Comparison of ENCODE assay signal across 23 mouse cellular contexts in the genomic region with DNA sequence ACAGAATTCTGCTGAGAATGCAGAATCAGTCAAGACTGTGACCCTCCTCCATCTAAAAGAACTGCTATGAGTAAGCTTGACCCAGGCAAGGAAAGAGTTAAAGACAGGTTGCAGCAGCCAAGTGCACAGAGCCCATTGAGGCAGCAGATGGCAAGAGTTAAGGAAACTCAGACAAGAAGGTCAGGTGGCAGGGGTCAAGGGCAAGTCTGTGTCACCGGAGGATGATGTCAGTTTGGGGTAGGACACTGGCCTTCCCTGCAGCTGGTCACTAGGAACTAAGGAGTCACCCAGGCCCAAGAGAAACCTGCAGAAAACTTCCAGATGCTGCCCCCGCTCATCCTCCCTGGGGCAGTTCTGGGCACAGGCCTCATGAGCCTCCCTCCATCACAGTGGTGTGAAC. TPM values are rescaled to one million over a fixed set of nuclear protein-coding genes. Genes with fewer than 3 reads are reported as not detected.
DNase-seq lines count a peak whose midpoint lies in the region; TF ChIP-seq lines count a peak whose summit lies in the region.
"Had no signal": no experiment of that assay in that cellular context is flagged by ENCODE, and none has a peak within 500 bp of the region (broad histone marks: within the 10 kb centered on the region; RNA-seq: fewer than 3 reads in every experiment).

No protein-coding gene starts in this region.

- H3K79me2 ChIP-seq in CH12.LX (replicated peaks; ENCODE audit: control insufficient read depth, extremely low read depth, insufficient read depth, poor library complexity, severe bottlenecking), result peaks cover 4% of the 10 kb centered on the region; the same call in 1 of the 2 replicates

- WGBS in limb, embryonic 10.5 days, result 68% methylated on average over 2 of the region's 2 CpGs

- no peak for TF ChIP-seq POLR2A in CH12.LX (IDR thresholded peaks at IDR 0.05; ENCODE audit: low read depth, low read length)

- no peak for TF ChIP-seq EP300 in CH12.LX (IDR thresholded peaks at IDR 0.05; ENCODE audit: low read length)

- in situ Hi-C loops in CH12.LX (cut with MboI; ENCODE audit: low pct_ligation_motif_present, low pct_unique_long_range_greater_than_20kb, low sequenced_read_pairs), result no loop called here

- peak; percentile 58 for DNase-seq in adrenal gland, adult 2 months
- no peak for DNase-seq in adrenal gland, postnatal 25 days
- DNase-seq in 3134 (ENCODE audit: extremely low read depth, insufficient read length, low spot score), result peak; percentile 55
- no peak for DNase-seq in CH12.LX (ENCODE audit: extremely low read depth)
- no peak for DNase-seq in limb, embryonic 10.5 days (ENCODE audit: low spot score)
- no peak for DNase-seq in kidney, adult 9 months
- DNase-seq in frontal cortex, postnatal 36 days (ENCODE audit: low spot score in 2 of 2), result no peak
- DNase-seq: B cell, adult 2 months; cerebellum, adult 11 months; cerebellum, adult 18-20 months; cerebellum, adult 8-10 months; cerebellum, adult 9-11 months; cerebellum, postnatal 14 days; cerebellum, postnatal 36 days; embryo, embryonic 11 days; forebrain, postnatal 0 days had no signal

- no peaks in the 10 kb centered on the region for H3K27me3 ChIP-seq in CH12.LX (replicated peaks)
- no peaks in the 10 kb centered on the region for H3K27me3 ChIP-seq in limb, embryonic 10.5 days (ENCODE audit: low read depth, poor library complexity, severe bottlenecking)
- H3K27me3 ChIP-seq: embryonic facial prominence, embryonic 12.5 days; forebrain, embryonic 13.5 days; forebrain, embryonic 15.5 days had no signal

- H3K4me3 ChIP-seq in CH12.LX (replicated peaks in 1 of 3; ENCODE audit: low read depth in 2 of 3, low read length in 2 of 3, poor library complexity in 1 of 3), result peak overlapping the region; percentile 74 to 92 (median 85)
- no peak overlapping the region for H3K4me3 ChIP-seq in limb, embryonic 10.5 days
- H3K4me3 ChIP-seq: embryonic facial prominence, embryonic 12.5 days; forebrain, embryonic 13.5 days; forebrain, embryonic 15.5 days had no signal

- H3K9me3 ChIP-seq in CH12.LX (replicated peaks; ENCODE audit: low read length), result no peaks in the 10 kb centered on the region
- H3K9me3 ChIP-seq in limb, embryonic 10.5 days (replicated peaks), result no peaks in the 10 kb centered on the region
- H3K9me3 ChIP-seq: embryonic facial prominence, embryonic 12.5 days; forebrain, embryonic 13.5 days; forebrain, embryonic 15.5 days had no signal

- peak overlapping the region; percentile 31; the same call in 1 of the 2 replicates for H3K9ac ChIP-seq in CH12.LX (ENCODE audit: insufficient read depth, low read depth)
- H3K9ac ChIP-seq: embryonic facial prominence, embryonic 12.5 days; forebrain, embryonic 13.5 days; forebrain, embryonic 15.5 days; forebrain, postnatal 0 days had no signal

- 0 out of 2 replicates have a peak overlapping the region, but pooled peaks have one; percentile 69 for H3K4me2 ChIP-seq in CH12.LX (ENCODE audit: insufficient read depth, low read depth, poor library complexity, severe bottlenecking)
- H3K4me2 ChIP-seq: embryonic facial prominence, embryonic 12.5 days; forebrain, embryonic 13.5 days; forebrain, embryonic 15.5 days had no signal

- peaks cover 22 to 71% of the 10 kb centered on the region in 2 experiments for H3K36me3 ChIP-seq in CH12.LX (replicated peaks in 1 of 2; ENCODE audit: control insufficient read depth in 1 of 2, insufficient read depth in 1 of 2, low read length in 1 of 2)
- H3K36me3 ChIP-seq in limb, embryonic 10.5 days, result no peaks in the 10 kb centered on the region
- H3K36me3 ChIP-seq: embryonic facial prominence, embryonic 12.5 days; forebrain, embryonic 15.5 days had no signal

- H3K27ac ChIP-seq in CH12.LX (ENCODE audit: insufficient read depth, low read depth), result no peak overlapping the region
- 0 out of 2 replicates have a peak overlapping the region, but pooled peaks have one; percentile 7 for H3K27ac ChIP-seq in limb, embryonic 10.5 days
- H3K27ac ChIP-seq: embryonic facial prominence, embryonic 12.5 days; forebrain, embryonic 13.5 days; forebrain, embryonic 15.5 days had no signal

- H3K4me1 ChIP-seq in CH12.LX (ENCODE audit: control insufficient read depth in 1 of 2, insufficient read depth in 2 of 2), result peaks cover 21 to 32% of the 10 kb centered on the region in 2 experiments
- H3K4me1 ChIP-seq in limb, embryonic 10.5 days, result peaks cover 13% of the 10 kb centered on the region
- H3K4me1 ChIP-seq: embryonic facial prominence, embryonic 12.5 days; forebrain, embryonic 13.5 days; forebrain, embryonic 15.5 days had no signal

- TF ChIP-seq CTCF in CH12.LX (conservative IDR thresholded peaks at IDR 0.05 in 1 of 2, IDR thresholded peaks at IDR 0.05 in 1 of 2; ENCODE audit: low read depth in 2 of 2, low read length in 2 of 2), result no peak

- TF ChIP-seq RAD21 in CH12.LX (IDR thresholded peaks at IDR 0.05; ENCODE audit: low read depth, low read length), result no peak

- dilution Hi-C loops in CH12.LX (cut with MboI; ENCODE audit: extremely low pct_ligation_motif_present, extremely low pct_unique_long_range_greater_than_20kb, low sequenced_read_pairs), result no loop called here

TF ChIP-seq in CH12.LX, 34 proteins besides CTCF, POLR2A, EP300 and RAD21:
- TF ChIP-seq MAFK (IDR thresholded peaks at IDR 0.05; ENCODE audit: insufficient replicate concordance, low read length), result peak; percentile 26; the same call in 1 of the 2 replicates
- TF ChIP-seq MXI1 (IDR thresholded peaks at IDR 0.05; ENCODE audit: low read depth, low read length), result no peak

RNA-seq across cellular contexts. Expression of a gene that starts 2.8 kb away (rescaled TPM):
- under 1 TPM in 1 of 2 experiments, not detected in 1; 0.12 TPM for total RNA-seq in adrenal gland, adult 2 months (2021)
- 0.04 and 0.10 TPM in 2 replicates for polyA plus RNA-seq in adrenal gland, adult 2 months (2012; rRNA removed)
- total RNA-seq in adrenal gland, postnatal 25 days (2021), result not detected in 2 replicates
- total RNA-seq in CH12.LX (2012; rRNA removed) (9.8 and 10.5 TPM in 2 replicates), CH12.LX (2014; rRNA removed) (7.0 and 7.8 TPM in 2 replicates)
- polyA plus RNA-seq in CH12.LX (2012; ENCODE audit: insufficient read length, low read depth), result 10.7 and 11.2 TPM in 2 replicates
- polyA plus RNA-seq in limb, embryonic 10.5 days (2016; fragmentation: Nextera tagmentation; extraction: Ambion mirVana), result not detected in 2 replicates
- polyA plus RNA-seq: CD4-positive, CD25-positive, alpha-beta regulatory T cell, adult 4 months; embryonic facial prominence, embryonic 14.5 days; forebrain, embryonic 13.5 days had no signal

RNA-seq across cellular contexts. Expression of a gene that starts 26.2 kb away (rescaled TPM):
- 1 to 10 TPM; 1.0 to 2.1 TPM for total RNA-seq in adrenal gland, adult 2 months (2021)
- 3.1 and 3.3 TPM in 2 replicates for polyA plus RNA-seq in adrenal gland, adult 2 months (2012; rRNA removed)
- total RNA-seq in adrenal gland, postnatal 25 days (2021), result 0.46 and 0.48 TPM in 2 replicates
- total RNA-seq in CH12.LX (2012; rRNA removed) (0.17 and 0.34 TPM in 2 replicates), CH12.LX (2014; rRNA removed) (0.30 and 0.32 TPM in 2 replicates)
- 0.47 and 0.49 TPM in 2 replicates for polyA plus RNA-seq in CH12.LX (2012; ENCODE audit: insufficient read length, low read depth)
- 0.09 TPM in 1 of 2 replicates, not detected in the other for polyA plus RNA-seq in limb, embryonic 10.5 days (2016; fragmentation: Nextera tagmentation; extraction: Ambion mirVana)
- total RNA-seq: MEL had no signal
- polyA plus RNA-seq: CD4-positive, CD25-positive, alpha-beta regulatory T cell, adult 4 months; forebrain, embryonic 11.5 days; forebrain, embryonic 13.5 days; forebrain, embryonic 15.5 days had no signal

RNA-seq across cellular contexts. Expression of a gene that starts 26.5 kb away (rescaled TPM):
- 10 to 100 TPM; 22.9 to 28.4 TPM for total RNA-seq in adrenal gland, adult 2 months (2021)
- polyA plus RNA-seq in adrenal gland, adult 2 months (2012; rRNA removed), result 15.1 and 20.7 TPM in 2 replicates
- 16.2 and 18.4 TPM in 2 replicates for total RNA-seq in adrenal gland, postnatal 25 days (2021)
- total RNA-seq in CH12.LX (2012; rRNA removed), result 25.6 and 31.9 TPM in 2 replicates
- total RNA-seq in CH12.LX (2014; rRNA removed), result 15.8 and 21.3 TPM in 2 replicates
- polyA plus RNA-seq in CH12.LX (2012; ENCODE audit: insufficient read length, low read depth), result 66.6 and 71.2 TPM in 2 replicates
- polyA plus RNA-seq in limb, embryonic 10.5 days (2016; fragmentation: Nextera tagmentation; extraction: Ambion mirVana), result 13.4 and 14.1 TPM in 2 replicates

RNA-seq across cellular contexts. Expression of a gene that starts 41.6 kb away (rescaled TPM):
- total RNA-seq in adrenal gland, adult 2 months (2021), result 10 to 100 TPM in 1 of 2 experiments, 1 to 10 TPM in 1; 3.7 to 16.4 TPM
- 1.5 and 2.4 TPM in 2 replicates for polyA plus RNA-seq in adrenal gland, adult 2 months (2012; rRNA removed)
- 2.7 and 5.9 TPM in 2 replicates for total RNA-seq in adrenal gland, postnatal 25 days (2021)
- total RNA-seq in CH12.LX (2012; rRNA removed) (5.7 and 8.4 TPM in 2 replicates), CH12.LX (2014; rRNA removed) (2.1 and 2.2 TPM in 2 replicates)
- polyA plus RNA-seq in CH12.LX (2012; ENCODE audit: insufficient read length, low read depth), result 1.8 and 2.3 TPM in 2 replicates
- 1.4 and 1.8 TPM in 2 replicates for polyA plus RNA-seq in limb, embryonic 10.5 days (2016; fragmentation: Nextera tagmentation; extraction: Ambion mirVana)
- polyA plus RNA-seq: CD4-positive, CD25-positive, alpha-beta regulatory T cell, adult 4 months had no signal

Comparison
In these comparisons a context has a peak if more than half of its experiments do, and no peak if none do; other contexts are left out.
1. DNase-seq: peak in adrenal gland, adult 2 months (single experiment) and 3134 (single experiment); none in adrenal gland, postnatal 25 days (single experiment), CH12.LX (single experiment), limb, embryonic 10.5 days (single experiment), kidney, adult 9 months (single experiment) and frontal cortex, postnatal 36 days (0 of 2).